Comparison of ENCODE assay signal across 7 mouse cellular contexts in genomic region chr4:133407114-133407787, GRCm38 (mm10). TPM values are rescaled to one million over a fixed set of nuclear protein-coding genes. Genes with fewer than 3 reads are reported as not detected.
DNase-seq lines count a peak whose midpoint lies in the region; ATAC-seq lines count a peak whose summit lies in the region.

No protein-coding gene starts in this region.

- ATAC-seq in forebrain, embryonic 14.5 days, result no peak
- ATAC-seq in neural tube, embryonic 14.5 days (ENCODE audit: low read depth), result peak; percentile 51; the same call in 1 of the 2 replicates

- no peaks in the 10 kb centered on the region for H3K27me3 ChIP-seq in forebrain, embryonic 14.5 days (replicated peaks; ENCODE audit: control insufficient read depth, insufficient read depth, low read length)
- no peaks in the 10 kb centered on the region for H3K27me3 ChIP-seq in neural tube, embryonic 14.5 days (ENCODE audit: control insufficient read depth, insufficient read depth, low read length)

- H3K9ac ChIP-seq in forebrain, embryonic 14.5 days (ENCODE audit: low read length), result peak overlapping the region; percentile 5; the same call in 1 of the 2 replicates
- H3K9ac ChIP-seq in neural tube, embryonic 14.5 days (replicated peaks; ENCODE audit: low read depth, low read length), result no peak overlapping the region

- 71% methylated on average over 6 of the region's 6 CpGs for WGBS in forebrain, embryonic 14.5 days
- WGBS in neural tube, embryonic 14.5 days, result 71% methylated on average over 6 of the region's 6 CpGs

- H3K4me3 ChIP-seq in forebrain, embryonic 14.5 days (ENCODE audit: low read depth, low read length), result no peak overlapping the region
- no peak overlapping the region for H3K4me3 ChIP-seq in neural tube, embryonic 14.5 days (ENCODE audit: low read depth, low read length)

- H3K36me3 ChIP-seq in forebrain, embryonic 14.5 days (ENCODE audit: control insufficient read depth, insufficient read depth, low read length), result peaks cover 5% of the 10 kb centered on the region; the same call in 1 of the 2 replicates
- H3K36me3 ChIP-seq in neural tube, embryonic 14.5 days (ENCODE audit: control insufficient read depth, insufficient read depth, low read length), result no peaks in the 10 kb centered on the region

- H3K4me1 ChIP-seq in forebrain, embryonic 14.5 days (ENCODE audit: control insufficient read depth, insufficient read depth, low read length), result peaks cover 6% of the 10 kb centered on the region; the same call in 1 of the 2 replicates
- peaks cover 13% of the 10 kb centered on the region for H3K4me1 ChIP-seq in neural tube, embryonic 14.5 days (ENCODE audit: control insufficient read depth, insufficient read depth, low read length)

- peak; percentile 62 to 64 for DNase-seq in right cerebral cortex, postnatal 10 days (ENCODE audit: low spot score in 2 of 2)
- no peak for DNase-seq in right cerebral cortex, postnatal 36 days (ENCODE audit: low spot score in 2 of 2)
- peak; percentile 65 for DNase-seq in forebrain, embryonic 14.5 days (ENCODE audit: low spot score)
- DNase-seq in kidney, adult 9 months, result peak; percentile 40
- no peak for DNase-seq in urinary bladder, adult 18-20 months (ENCODE audit: low spot score in 2 of 2)
- no peak for DNase-seq in frontal cortex, postnatal 25 days (ENCODE audit: low spot score in 2 of 2)

- no peak overlapping the region for H3K4me2 ChIP-seq in forebrain, embryonic 14.5 days (ENCODE audit: low read length)
- no peak overlapping the region for H3K4me2 ChIP-seq in neural tube, embryonic 14.5 days (ENCODE audit: low read depth, low read length)

- no peaks in the 10 kb centered on the region for H3K9me3 ChIP-seq in forebrain, embryonic 14.5 days (replicated peaks; ENCODE audit: control insufficient read depth, low read length)
- no peaks in the 10 kb centered on the region for H3K9me3 ChIP-seq in neural tube, embryonic 14.5 days (ENCODE audit: control insufficient read depth, low read length)

- peak overlapping the region; percentile 49; the same call in 1 of the 2 replicates for H3K27ac ChIP-seq in forebrain, embryonic 14.5 days (ENCODE audit: low read depth, low read length)
- peak overlapping the region; percentile 40; the same call in 1 of the 2 replicates for H3K27ac ChIP-seq in neural tube, embryonic 14.5 days (ENCODE audit: low read depth, low read length)

RNA-seq across cellular contexts. Expression of gene Slc9a1, which starts 37.7 kb away (rescaled TPM):
- polyA plus RNA-seq in forebrain, embryonic 14.5 days (2014; fragmentation: Nextera tagmentation; extraction: Ambion mirVana), result 4.4 and 7.3 TPM in 2 replicates
- polyA plus RNA-seq in neural tube, embryonic 14.5 days (2014; fragmentation: Nextera tagmentation; extraction: Ambion mirVana), result 8.0 and 9.7 TPM in 2 replicates

RNA-seq across cellular contexts. Expression of gene Wdtc1, which starts 54.0 kb away (rescaled TPM):
- polyA plus RNA-seq in forebrain, embryonic 14.5 days (2014; fragmentation: Nextera tagmentation; extraction: Ambion mirVana), result 17.5 and 18.9 TPM in 2 replicates
- 22.3 and 24.5 TPM in 2 replicates for polyA plus RNA-seq in neural tube, embryonic 14.5 days (2014; fragmentation: Nextera tagmentation; extraction: Ambion mirVana)

Comparison
In these comparisons a context has a peak if more than half of its experiments do, and no peak if none do; other contexts are left out.
1. DNase-seq: peak in right cerebral cortex, postnatal 10 days (2 of 2), forebrain, embryonic 14.5 days (single experiment) and kidney, adult 9 months (single experiment); none in right cerebral cortex, postnatal 36 days (0 of 2), urinary bladder, adult 18-20 months (0 of 2) and frontal cortex, postnatal 25 days (0 of 2).